Mouse (Mus musculus) liver, embryonic 14.5 days (tissue): ENCODE results near the gene Gabrp. TPM values are rescaled to one million over a fixed set of nuclear protein-coding genes. Genes with fewer than 3 reads are reported as not detected.

Experiments
- ATAC-seq: fragments of 200-750 bp; cut with Nextera tagmentation; 2 replicates; pipeline ENCODE4 v1.8.0; 2017; ENCODE audit warnings: moderate number of reproducible peaks, mild to moderate bottlenecking, moderate library complexity; ENCODE audit not compliant: insufficient read depth
- DNase-seq, 3 experiments: peaks; one replicate each; pipeline ENCODE4 v3.0.0-alpha.2; 2012 to 2013; ENCODE audit warnings: low read depth in 3 of 3, low spot score in 3 of 3
- H3K27ac ChIP-seq: fragments of 300-500 bp; sonication (generic); 2 replicates; pipeline ENCODE4 v1.5.1; 2014; ENCODE audit warnings: moderate library complexity, mild to moderate bottlenecking, control low read depth, inconsistent platforms
- H3K27me3 ChIP-seq: fragments of 300-500 bp; sonication (generic); 2 replicates; pipeline ENCODE4 v1.6.1; 2014; ENCODE audit warnings: mild to moderate bottlenecking, low read length, moderate library complexity; ENCODE audit not compliant: control insufficient read depth, insufficient read depth
- H3K36me3 ChIP-seq: fragments of 300-500 bp; sonication (generic); replicated peaks from 2 replicates; pipeline ENCODE4 v1.6.1; 2014; ENCODE audit warnings: low read depth; ENCODE audit not compliant: control insufficient read depth, insufficient read depth
- H3K4me1 ChIP-seq, 2 experiments: fragments of 200-500 bp in 1 of 2; fragments of 300-500 bp in 1 of 2; sonication (generic) in 1 of 2; replicated peaks; 2 replicates each; pipeline ENCODE4 v1.6.1; 2012 to 2014; ENCODE audit warnings: antibody characterized with exemption in 1 of 2, inconsistent platforms in 1 of 2, low read length in 1 of 2; ENCODE audit not compliant: control insufficient read depth in 2 of 2, insufficient read depth in 2 of 2
- H3K4me2 ChIP-seq: fragments of 300-500 bp; sonication (generic); 2 replicates; pipeline ENCODE4 v1.6.1; 2014; ENCODE audit warnings: low read depth, mild to moderate bottlenecking, control low read depth, moderate library complexity
- H3K4me3 ChIP-seq, 2 experiments: fragments of 200-500 bp in 1 of 2; fragments of 300-500 bp in 1 of 2; sonication (generic) in 1 of 2; 2 replicates each; pipeline ENCODE4 v1.5.1; 2012 to 2014; ENCODE audit warnings: low read depth in 2 of 2, low read length in 2 of 2, mild to moderate bottlenecking in 2 of 2, control low read depth in 1 of 2, inconsistent platforms in 1 of 2, moderate library complexity in 1 of 2; ENCODE audit not compliant: insufficient read depth in 1 of 2
- H3K9ac ChIP-seq: fragments of 300-500 bp; sonication (generic); replicated peaks from 2 replicates; pipeline ENCODE4 v1.6.1; 2014; ENCODE audit warnings: mild to moderate bottlenecking, control low read depth, moderate library complexity
- H3K9me3 ChIP-seq: fragments of 300-500 bp; sonication (generic); 2 replicates; pipeline ENCODE4 v1.6.1; 2016; ENCODE audit warnings: low read length, mixed read lengths; ENCODE audit not compliant: control insufficient read depth
- CTCF ChIP-seq: IDR thresholded peaks from 2 replicates; pipeline ENCODE4 v1.5.1; 2016; ENCODE audit warnings: antibody characterized with exemption, low read depth, control low read depth
- EP300 ChIP-seq: IDR thresholded peaks from 2 replicates; pipeline ENCODE4 v1.6.1; 2016; ENCODE audit warnings: antibody characterized with exemption, low read depth
- WGBS: fragments of 180-500 bp; shearing (Covaris S2); extraction: QIAGEN DNeasy Blood & Tissue Kit; methylation state at CpG from one replicate; pipeline ENCODE4 v1.1.7; 2014; ENCODE audit not compliant: insufficient replicate concordance; 5-methylcytosine and 5-hydroxymethylcytosine counted together
- polyA plus RNA-seq, 2 experiments: library from polyadenylated mRNA; depleted of rRNA in 1 of 2; stranded (reverse) in 1 of 2; unstranded in 1 of 2; fragments of >200 nt; fragmentation: Nextera tagmentation in 1 of 2; extraction: Ambion mirVana in 1 of 2; gene quantifications; 2 replicates each; pipeline versions ENCODE4 v1.2.1 to v1.2.3; 2012 to 2014

Gabrp gene
- polyA plus RNA-seq, 2 experiments = 0.09 TPM; not detected in 1

GRCm38 (mm10) chr11:33550861-33551560 is 27.7 kb downstream of the Gabrp start:
- Histone ChIP-seq H3K4me2 (no peak overlapping the region), H3K27ac (no peak overlapping the region), H3K27me3 (no peaks in the 10 kb centered on the region), H3K4me1 (no peaks in the 10 kb centered on the region), H3K9ac (no peak overlapping the region), H3K4me3 (no peak overlapping the region), H3K9me3 (no peaks in the 10 kb centered on the region), H3K36me3 (no peaks in the 10 kb centered on the region)
- TF ChIP-seq EP300 = no peak
- TF ChIP-seq CTCF = no peak
- ATAC-seq = no peak
- no peak for DNase-seq
- 69% methylated on average over 14 of the region's 14 CpGs for WGBS

DNA sequence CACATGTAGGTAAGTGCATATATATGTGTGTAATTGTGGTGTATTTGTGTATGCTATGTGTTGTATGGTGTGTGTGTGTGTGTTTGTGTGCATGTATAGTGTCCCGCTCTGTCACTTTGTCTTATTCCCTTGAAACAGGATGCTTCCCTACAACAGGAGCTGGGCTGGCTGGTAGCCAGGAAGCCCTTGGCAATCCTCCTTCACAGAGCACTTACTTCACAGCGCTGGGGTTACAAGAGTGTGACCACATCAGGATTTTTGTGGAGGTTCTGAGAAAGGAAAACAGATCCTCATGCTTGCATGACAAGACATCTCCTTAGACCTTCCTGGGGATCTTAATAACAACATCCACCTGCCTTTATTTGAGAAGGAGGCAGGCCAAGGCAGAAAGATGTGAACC is 31.4 kb downstream of the Gabrp start:
- no peak for DNase-seq
- 62% methylated on average over 2 of the region's 2 CpGs for WGBS
- no peaks in the 10 kb centered on the region for H3K4me1 ChIP-seq

GRCm38 (mm10) chr11:33544945-33545344 is 33.8 kb downstream of the Gabrp start:
- no peak for DNase-seq
- Histone ChIP-seq H3K9me3 (no peaks in the 10 kb centered on the region), H3K36me3 (no peaks in the 10 kb centered on the region), H3K27ac (no peak overlapping the region), H3K4me1 (no peaks in the 10 kb centered on the region), H3K4me3 (no peak overlapping the region), H3K9ac (no peak overlapping the region), H3K27me3 (no peaks in the 10 kb centered on the region), H3K4me2 (no peak overlapping the region)
- no peak for ATAC-seq
- TF ChIP-seq CTCF (no peak), EP300 (no peak)
- 80% methylated on average over 2 of the region's 2 CpGs for WGBS

More for the DNA sequence above, 31.4 kb downstream of the Gabrp start:
- Histone ChIP-seq H3K36me3 (no peaks in the 10 kb centered on the region), H3K4me3 (no peak overlapping the region), H3K9me3 (no peaks in the 10 kb centered on the region), H3K27me3 (no peaks in the 10 kb centered on the region), H3K4me2 (no peak overlapping the region), H3K9ac (no peak overlapping the region), H3K27ac (no peak overlapping the region)
- TF ChIP-seq CTCF (no peak), EP300 (no peak)
- ATAC-seq = no peak

- WGBS = 51% methylated on average over 11 of the region's 11 CpGs
Observed at GRCm38 (mm10) chr11:33544121-33544520, 34.6 kb downstream of the Gabrp start.

DNA sequence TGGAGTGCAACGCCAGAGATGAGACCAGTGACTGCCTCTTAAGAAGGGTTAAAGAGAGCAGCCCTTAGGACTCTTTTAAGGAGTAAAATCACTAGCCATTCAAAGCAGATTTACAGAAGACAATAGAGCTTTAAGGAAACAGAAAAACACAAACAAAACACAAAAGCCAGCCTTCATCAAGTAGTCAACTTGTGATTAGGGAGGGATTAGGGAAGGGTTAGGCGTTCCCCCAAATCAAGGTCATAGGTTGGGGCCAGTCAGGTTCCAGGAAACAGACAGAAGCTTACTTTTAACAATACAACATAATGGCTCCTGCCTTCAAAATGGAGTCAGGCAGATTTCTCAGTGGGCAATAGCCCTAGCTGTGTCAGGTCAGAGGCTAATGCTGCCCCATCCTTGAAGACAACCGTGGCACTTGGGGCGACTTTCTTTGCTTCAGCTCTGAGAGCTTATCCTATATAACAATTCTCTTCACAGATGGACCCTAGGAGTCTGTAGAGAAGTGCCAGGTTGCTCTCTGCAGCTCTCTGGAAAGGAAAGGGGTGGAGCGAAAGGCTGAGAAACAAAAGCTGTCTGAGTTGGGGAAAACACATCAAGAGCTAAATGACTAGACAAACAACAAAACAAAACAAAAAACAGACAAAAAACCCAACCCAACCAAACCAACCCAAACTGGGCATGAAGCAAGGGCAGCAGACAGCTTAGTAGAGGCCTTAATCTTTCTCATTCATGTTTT is 41.2 kb downstream of the Gabrp start:
- H3K27ac ChIP-seq = no peak overlapping the region
- no peak overlapping the region for H3K4me2 ChIP-seq
- DNase-seq (no peak), ATAC-seq (no peak)
- no peaks in the 10 kb centered on the region for H3K4me1 ChIP-seq
- H3K4me3 ChIP-seq = no peak overlapping the region
- no peak overlapping the region for H3K9ac ChIP-seq
- H3K36me3 ChIP-seq = no peaks in the 10 kb centered on the region
- no peaks in the 10 kb centered on the region for H3K9me3 ChIP-seq
- no peak for TF ChIP-seq CTCF
- TF ChIP-seq EP300 = no peak
- WGBS = 56% methylated on average over 5 of the region's 5 CpGs
- no peaks in the 10 kb centered on the region for H3K27me3 ChIP-seq

More at GRCm38 (mm10) chr11:33544121-33544520, 34.6 kb downstream of the Gabrp start:
- ATAC-seq (no peak), DNase-seq (no peak)
- Histone ChIP-seq H3K27me3 (no peaks in the 10 kb centered on the region), H3K36me3 (no peaks in the 10 kb centered on the region), H3K4me2 (no peak overlapping the region), H3K27ac (no peak overlapping the region), H3K9me3 (no peaks in the 10 kb centered on the region), H3K4me1 (no peaks in the 10 kb centered on the region), H3K4me3 (no peak overlapping the region), H3K9ac (no peak overlapping the region)
- TF ChIP-seq CTCF = no peak
- no peak for TF ChIP-seq EP300
